8 mouse cellular contexts compared by ENCODE assay signal in genomic region chrX:136127744-136128064, GRCm38 (mm10). TPM values are rescaled to one million over a fixed set of nuclear protein-coding genes. Genes with fewer than 3 reads are reported as not detected.
A peak's percentile ranks its signal among the peaks of the same experiment; 100 is the strongest.
DNase-seq lines count a peak whose midpoint lies in the region; ATAC-seq and TF ChIP-seq lines count a peak whose summit lies in the region.

No protein-coding gene starts in this region.

- no peak overlapping the region for H3K4me2 ChIP-seq in heart, embryonic 12.5 days

- no peak overlapping the region for H3K9ac ChIP-seq in heart, embryonic 12.5 days

- no peak overlapping the region for H3K27ac ChIP-seq in heart, embryonic 12.5 days (ENCODE audit: poor library complexity, severe bottlenecking)

- H3K27me3 ChIP-seq in heart, embryonic 12.5 days (replicated peaks) = no peaks in the 10 kb centered on the region

- intact Hi-C loops in heart, postnatal 14 days (cut with DNase I) = no loop called here

- no peak overlapping the region for H3K4me3 ChIP-seq in heart, embryonic 12.5 days

- WGBS in heart, embryonic 12.5 days = 18% methylated on average over 5 of the region's 5 CpGs

- ATAC-seq in heart, embryonic 12.5 days (ENCODE audit: insufficient number of reproducible peaks, low FRiP score) = no peak
- ATAC-seq in megakaryocyte progenitor cell, adult 5-6 weeks (replicated peaks; ENCODE audit: poor library complexity) = peak; percentile 90

- TF ChIP-seq POLR2A in brain, embryonic 14.5 days (IDR thresholded peaks at IDR 0.05; ENCODE audit: borderline replicate concordance, extremely low read depth, insufficient read depth, insufficient read length, poor library complexity, severe bottlenecking) = no peak

- no peaks in the 10 kb centered on the region for H3K9me3 ChIP-seq in heart, embryonic 12.5 days (replicated peaks)

- H3K36me3 ChIP-seq in heart, embryonic 12.5 days = no peaks in the 10 kb centered on the region

- DNase-seq in heart, postnatal 14 days = peak; percentile 5 to 36
- DNase-seq in ES-CJ7 (ENCODE audit: low read depth, low spot score) = peak; percentile 59
- peak; percentile 65 for DNase-seq in brain, embryonic 14.5 days (ENCODE audit: low read depth)
- peak; percentile 60 for DNase-seq in forelimb bud, embryonic 11.5 days (ENCODE audit: low read depth, low spot score)
- DNase-seq in layer of hippocampus, postnatal 36 days = peak; percentile 31 to 49
- DNase-seq in yolk sac, embryonic 10.5 days (ENCODE audit: low spot score) = peak; percentile 50

- no peaks in the 10 kb centered on the region for H3K4me1 ChIP-seq in heart, embryonic 12.5 days (replicated peaks)

- TF ChIP-seq CTCF in brain, embryonic 14.5 days (IDR thresholded peaks at IDR 0.05; ENCODE audit: borderline replicate concordance, extremely low read depth, insufficient read depth, insufficient read length) = peak; percentile 69

RNA-seq across cellular contexts. Expression of gene Bex4, which starts 11.1 kb away (rescaled TPM):
- 1 to 10 TPM in 1 of 2 experiments, under 1 TPM in 1; 0.71 to 1.7 TPM for total RNA-seq in heart, postnatal 14 days (2021)
- 216 and 218 TPM in 2 replicates for polyA plus RNA-seq in heart, embryonic 12.5 days (2016; fragmentation: Nextera tagmentation; extraction: Ambion mirVana)
- 64.7 and 73.7 TPM in 2 replicates for polyA plus RNA-seq in brain, embryonic 14.5 days (2012; rRNA removed)
- total RNA-seq in layer of hippocampus, postnatal 36 days (2021) = 10 to 100 TPM; 15.3 to 21.0 TPM
- total RNA-seq in megakaryocyte progenitor cell, adult 5-6 weeks (2015) = 7.7 and 8.3 TPM in 2 replicates
- 7.4 and 17.7 TPM in 2 replicates for total RNA-seq in megakaryocyte progenitor cell, adult 5-6 weeks (2017)

RNA-seq across cellular contexts. Expression of gene Nxf3, which starts 42.6 kb away (rescaled TPM):
- not detected for total RNA-seq in heart, postnatal 14 days (2021)
- polyA plus RNA-seq in heart, embryonic 12.5 days (2016; fragmentation: Nextera tagmentation; extraction: Ambion mirVana) = 0.68 and 0.78 TPM in 2 replicates
- 0.07 and 0.09 TPM in 2 replicates for polyA plus RNA-seq in brain, embryonic 14.5 days (2012; rRNA removed)
- total RNA-seq in layer of hippocampus, postnatal 36 days (2021) = not detected
- total RNA-seq in megakaryocyte progenitor cell, adult 5-6 weeks (2015) = not detected in 2 replicates
- total RNA-seq in megakaryocyte progenitor cell, adult 5-6 weeks (2017) = not detected in 2 replicates

RNA-seq across cellular contexts. Expression of gene Tceal8, which starts 44.4 kb away (rescaled TPM):
- 10 to 100 TPM; 27.2 to 34.4 TPM for total RNA-seq in heart, postnatal 14 days (2021)
- polyA plus RNA-seq in heart, embryonic 12.5 days (2016; fragmentation: Nextera tagmentation; extraction: Ambion mirVana) = 265 and 277 TPM in 2 replicates
- 76.5 and 80.0 TPM in 2 replicates for polyA plus RNA-seq in brain, embryonic 14.5 days (2012; rRNA removed)
- 10 to 100 TPM; 35.0 to 39.0 TPM for total RNA-seq in layer of hippocampus, postnatal 36 days (2021)
- 64.8 and 74.3 TPM in 2 replicates for total RNA-seq in megakaryocyte progenitor cell, adult 5-6 weeks (2015)
- total RNA-seq in megakaryocyte progenitor cell, adult 5-6 weeks (2017) = 109 and 113 TPM in 2 replicates

RNA-seq across cellular contexts. Expression of gene Bex2, which starts 59.7 kb away (rescaled TPM):
- under 1 TPM in 1 of 2 experiments, not detected in 1; 0.59 TPM for total RNA-seq in heart, postnatal 14 days (2021)
- polyA plus RNA-seq in heart, embryonic 12.5 days (2016; fragmentation: Nextera tagmentation; extraction: Ambion mirVana) = 44.0 and 50.0 TPM in 2 replicates
- 294 and 337 TPM in 2 replicates for polyA plus RNA-seq in brain, embryonic 14.5 days (2012; rRNA removed)
- total RNA-seq in layer of hippocampus, postnatal 36 days (2021) = 100 to 1,000 TPM; 329 to 377 TPM
- not detected in 2 replicates for total RNA-seq in megakaryocyte progenitor cell, adult 5-6 weeks (2015)
- total RNA-seq in megakaryocyte progenitor cell, adult 5-6 weeks (2017) = 0.37 and 0.62 TPM in 2 replicates
